13 mouse cellular contexts compared by ENCODE assay signal in genomic region chr12:70706806-70707628, GRCm38 (mm10).
DNase-seq lines count a peak whose midpoint lies in the region; ATAC-seq and TF ChIP-seq lines count a peak whose summit lies in the region.
"Had no signal": no experiment of that assay in that cellular context is flagged by ENCODE, and none has a peak within 500 bp of the region (broad histone marks: within the 10 kb centered on the region; RNA-seq: fewer than 3 reads in every experiment).

No protein-coding gene starts in this region.

- 82% methylated on average over 11 of the region's 11 CpGs for whole genome bisulfite sequencing in heart, postnatal 0 days
- WGBS in embryonic facial prominence, embryonic 14.5 days = 80% methylated on average over 11 of the region's 11 CpGs
- WGBS in olfactory bulb, adult 2 months = 75% methylated on average over 11 of the region's 11 CpGs

- peak overlapping the region; percentile 26; the same call in 1 of the 2 replicates for H3K27ac ChIP-seq in heart, postnatal 0 days (ENCODE audit: low read depth)
- no peak overlapping the region for H3K27ac ChIP-seq in embryonic facial prominence, embryonic 14.5 days (replicated peaks; ENCODE audit: low read depth, low read length)
- H3K27ac ChIP-seq in olfactory bulb, adult 2 months (ENCODE audit: insufficient read depth, low read depth, low read length) = peak overlapping the region; percentile 14; the same call in 1 of the 2 replicates
- H3K27ac ChIP-seq: forebrain, embryonic 15.5 days; kidney, postnatal 0 days had no signal

- H3K4me3 ChIP-seq in heart, postnatal 0 days (ENCODE audit: low read depth, low read length) = no peak overlapping the region
- H3K4me3 ChIP-seq in embryonic facial prominence, embryonic 14.5 days (ENCODE audit: low read depth, low read length) = no peak overlapping the region
- H3K4me3 ChIP-seq in olfactory bulb, adult 2 months (ENCODE audit: insufficient read depth, low read depth, low read length) = no peak overlapping the region
- H3K4me3 ChIP-seq: forebrain, embryonic 15.5 days had no signal

- no peaks in the 10 kb centered on the region for H3K36me3 ChIP-seq in heart, postnatal 0 days (replicated peaks; ENCODE audit: control insufficient read depth, insufficient read depth, low read length)
- H3K36me3 ChIP-seq in embryonic facial prominence, embryonic 14.5 days (ENCODE audit: control insufficient read depth, insufficient read depth, low read length) = no peaks in the 10 kb centered on the region
- H3K36me3 ChIP-seq: forebrain, embryonic 15.5 days had no signal

- no peak overlapping the region for H3K4me2 ChIP-seq in heart, postnatal 0 days (ENCODE audit: low read depth, low read length)
- no peak overlapping the region for H3K4me2 ChIP-seq in embryonic facial prominence, embryonic 14.5 days (ENCODE audit: low read depth, low read length)
- H3K4me2 ChIP-seq: forebrain, embryonic 15.5 days had no signal

- H3K4me1 ChIP-seq in heart, postnatal 0 days (ENCODE audit: control insufficient read depth, insufficient read depth) = peaks cover 14% of the 10 kb centered on the region
- H3K4me1 ChIP-seq in embryonic facial prominence, embryonic 14.5 days (ENCODE audit: control insufficient read depth, insufficient read depth, low read length) = peaks cover 10% of the 10 kb centered on the region; the same call in 1 of the 2 replicates
- H3K4me1 ChIP-seq in olfactory bulb, adult 2 months (ENCODE audit: control insufficient read depth, insufficient read depth, low read length) = peaks cover 7% of the 10 kb centered on the region
- H3K4me1 ChIP-seq: forebrain, embryonic 15.5 days had no signal

- H3K9ac ChIP-seq in heart, postnatal 0 days (replicated peaks; ENCODE audit: low read depth, low read length) = no peak overlapping the region
- H3K9ac ChIP-seq in embryonic facial prominence, embryonic 14.5 days (ENCODE audit: low read depth, low read length) = no peak overlapping the region
- H3K9ac ChIP-seq: forebrain, embryonic 15.5 days had no signal

- no peak for ATAC-seq in heart, postnatal 0 days (ENCODE audit: insufficient read depth, low read depth)
- ATAC-seq in embryonic facial prominence, embryonic 14.5 days (ENCODE audit: low read depth) = peak; percentile 47; the same call in 1 of the 2 replicates
- ATAC-seq: forebrain, embryonic 15.5 days had no signal

- H3K9me3 ChIP-seq in heart, postnatal 0 days (replicated peaks; ENCODE audit: control insufficient read depth, low read length) = no peaks in the 10 kb centered on the region
- H3K9me3 ChIP-seq in embryonic facial prominence, embryonic 14.5 days (ENCODE audit: control insufficient read depth, low read length) = no peaks in the 10 kb centered on the region
- H3K9me3 ChIP-seq: forebrain, embryonic 15.5 days; megakaryocyte, embryonic 14.5 days had no signal

- no peaks in the 10 kb centered on the region for H3K27me3 ChIP-seq in heart, postnatal 0 days (ENCODE audit: control insufficient read depth, insufficient read depth, low read length)
- H3K27me3 ChIP-seq in embryonic facial prominence, embryonic 14.5 days (replicated peaks; ENCODE audit: control insufficient read depth, insufficient read depth, low read length) = no peaks in the 10 kb centered on the region
- H3K27me3 ChIP-seq: forebrain, embryonic 15.5 days had no signal

- no peak for TF ChIP-seq EP300 in heart, postnatal 0 days (IDR thresholded peaks at IDR 0.05; ENCODE audit: low read depth)

- no peak for DNase-seq in heart, postnatal 0 days (ENCODE audit: low spot score)
- no peak for DNase-seq in heart, postnatal 10 days
- peak; percentile 33 for DNase-seq in A20 (ENCODE audit: low read depth, low spot score)
- DNase-seq in embryonic facial prominence, embryonic 14.5 days (ENCODE audit: low spot score) = no peak
- no peak for DNase-seq in gastrocnemius, postnatal 36 days
- DNase-seq in adrenal gland, adult 18-20 months (ENCODE audit: low spot score in 2 of 2) = no peak
- DNase-seq in ovary, postnatal 36 days (ENCODE audit: low spot score) = no peak
- DNase-seq: cerebellum, adult 9-11 months; layer of hippocampus, postnatal 36 days had no signal

- TF ChIP-seq POLR2A in olfactory bulb, adult 2 months (IDR thresholded peaks at IDR 0.05; ENCODE audit: insufficient read depth, low read depth, low read length) = no peak

- TF ChIP-seq CTCF in heart, postnatal 0 days (IDR thresholded peaks at IDR 0.05; ENCODE audit: low read depth) = no peak
- TF ChIP-seq CTCF in olfactory bulb, adult 2 months (IDR thresholded peaks at IDR 0.05; ENCODE audit: insufficient read depth, low read depth, low read length) = no peak

- intact Hi-C loops in heart, postnatal 10 days (cut with DNase I) = no loop called here
- intact Hi-C loops in gastrocnemius, postnatal 36 days (cut with DNase I) = no loop called here
